Mouse (Mus musculus) liver, adult 2 months (tissue): ENCODE results near the gene Gbx1.

Experiments
- CTCF ChIP-seq: fragments of 200-500 bp; IDR thresholded peaks from 2 replicates; pipeline ENCODE4 v1.5.1; 2011; ENCODE audit warnings: low read depth, low read length, control low read depth
- POLR2A ChIP-seq: fragments of 200-500 bp; IDR thresholded peaks from 2 replicates; pipeline ENCODE4 v1.6.1; 2011; ENCODE audit warnings: low read length, control low read depth; ENCODE audit not compliant: insufficient read depth; ENCODE audit errors: extremely low read depth

GRCm38 (mm10) chr5:24576801-24577182 is 49.8 kb upstream of the Gbx1 start:
- TF ChIP-seq CTCF = no peak
- no peak for TF ChIP-seq POLR2A
